ENCODE assay signal across 9 mouse cellular contexts in the genomic region with DNA sequence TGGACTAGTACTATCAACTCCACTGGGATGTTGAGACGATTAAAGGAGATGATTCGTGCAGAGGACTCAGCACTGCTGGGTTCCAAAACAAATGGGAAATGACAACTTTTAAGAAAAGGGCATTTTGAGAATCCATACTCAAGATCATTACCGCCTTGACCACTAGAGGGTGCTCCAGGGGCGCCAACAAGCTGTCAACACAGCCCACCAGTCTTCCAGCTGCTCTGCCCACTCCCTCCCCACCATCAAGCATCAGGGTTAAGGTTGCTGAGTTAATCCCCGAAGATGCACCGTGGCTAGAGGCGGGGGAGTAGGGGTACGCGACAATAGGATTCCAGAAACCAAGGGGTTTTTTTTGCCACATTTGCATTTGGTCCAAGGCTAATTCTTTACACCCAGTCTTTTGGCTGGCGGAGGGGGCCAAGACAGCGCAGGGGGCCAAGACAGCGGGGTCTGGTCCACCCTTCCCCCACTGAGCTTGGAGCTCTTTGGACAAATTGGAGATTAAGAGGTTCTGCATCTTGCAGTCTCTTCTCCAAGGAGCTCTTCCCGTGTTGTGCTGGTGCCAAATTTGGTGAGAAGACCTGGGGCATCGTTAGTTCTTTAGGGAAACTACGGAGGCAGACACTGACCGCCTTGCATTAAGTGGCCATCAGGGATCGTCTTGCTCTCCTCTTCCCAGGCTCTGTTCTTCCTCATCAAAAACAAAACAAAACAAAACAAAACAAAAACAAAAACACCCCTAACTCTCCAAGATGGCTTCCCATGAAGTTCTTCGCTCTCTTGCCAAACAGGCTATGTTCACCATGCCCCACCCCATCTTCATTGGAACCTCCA. TPM values are rescaled to one million over a fixed set of nuclear protein-coding genes. Genes with fewer than 3 reads are reported as not detected.
DNase-seq lines count a peak whose midpoint lies in the region; ATAC-seq and TF ChIP-seq lines count a peak whose summit lies in the region.
"Had no signal": no experiment of that assay in that cellular context is flagged by ENCODE, and none has a peak within 500 bp of the region (broad histone marks: within the 10 kb centered on the region; RNA-seq: fewer than 3 reads in every experiment).

No protein-coding gene starts in this region.

- H3K27ac ChIP-seq in ES-Bruce4 (ENCODE audit: insufficient read depth, low read length) = no peak overlapping the region
- H3K27ac ChIP-seq in brown adipose tissue, adult 24 weeks (replicated peaks; ENCODE audit: low read depth, low read length) = no peak overlapping the region
- H3K27ac ChIP-seq in lung, embryonic 15.5 days = peak overlapping the region; percentile 95
- H3K27ac ChIP-seq: macrophage had no signal

- no peak for TF ChIP-seq EP300 in ES-Bruce4 (IDR thresholded peaks at IDR 0.05; ENCODE audit: insufficient read depth, low read depth, low read length)

- no peaks in the 10 kb centered on the region for H3K4me1 ChIP-seq in ES-Bruce4 (ENCODE audit: control insufficient read depth, insufficient read depth, low read length)
- H3K4me1 ChIP-seq in brown adipose tissue, adult 24 weeks (ENCODE audit: control insufficient read depth, insufficient read depth, insufficient read length, low read length) = no peaks in the 10 kb centered on the region
- H3K4me1 ChIP-seq in lung, embryonic 15.5 days = peaks cover 64% of the 10 kb centered on the region

- ATAC-seq in lung, embryonic 15.5 days (ENCODE audit: borderline replicate concordance, extremely low read depth, low FRiP score, low TSS enrichment) = no peak

- H3K9ac ChIP-seq in ES-Bruce4 (ENCODE audit: low read depth, poor library complexity, severe bottlenecking) = 0 out of 2 replicates have a peak overlapping the region, but pooled peaks have one; percentile 84
- H3K9ac ChIP-seq in lung, embryonic 15.5 days = peak overlapping the region; percentile 89

- peak; percentile 44 for DNase-seq in fibroblast of lung, adult 2 months (ENCODE audit: low read depth)
- peak; percentile 85 to 90 for DNase-seq in heart, postnatal 10 days
- DNase-seq in kidney, postnatal 36 days = peak; percentile 74 to 90
- DNase-seq in retina, adult 2 months (ENCODE audit: low read depth, low spot score) = peak; percentile 49
- DNase-seq in thymus, postnatal 14 days = peak; percentile 86

- H3K9me3 ChIP-seq in ES-Bruce4 (replicated peaks; ENCODE audit: control insufficient read depth, insufficient read depth, low read length, poor library complexity, severe bottlenecking) = no peaks in the 10 kb centered on the region
- H3K9me3 ChIP-seq in lung, embryonic 15.5 days = no peaks in the 10 kb centered on the region

- 28% methylated on average over 18 of the region's 18 CpGs for WGBS in lung, embryonic 15.5 days

- H3K36me3 ChIP-seq in ES-Bruce4 (ENCODE audit: control insufficient read depth, insufficient read depth, low read length, poor library complexity, severe bottlenecking) = peaks cover 3% of the 10 kb centered on the region; the same call in 1 of the 2 replicates
- peaks cover 23% of the 10 kb centered on the region for H3K36me3 ChIP-seq in lung, embryonic 15.5 days

- peak overlapping the region; percentile 89 for H3K4me2 ChIP-seq in lung, embryonic 15.5 days

- intact Hi-C loops in heart, postnatal 10 days (cut with DNase I) = loop anchor here (1.0 to 5.0 kb wide), 3 partner anchors 51 to 250 kb away; no protein-coding TSS in a partner anchor

- no peak for TF ChIP-seq POLR2A in ES-Bruce4 (IDR thresholded peaks at IDR 0.05; ENCODE audit: insufficient read depth, low read length)

- peak; percentile 87 for TF ChIP-seq CTCF in ES-Bruce4 (IDR thresholded peaks at IDR 0.05; ENCODE audit: low read depth, low read length)

- no peaks in the 10 kb centered on the region for H3K27me3 ChIP-seq in ES-Bruce4 (ENCODE audit: control insufficient read depth, insufficient read depth, low read length, poor library complexity, severe bottlenecking)
- no peaks in the 10 kb centered on the region for H3K27me3 ChIP-seq in lung, embryonic 15.5 days

- H3K4me3 ChIP-seq in ES-Bruce4 (ENCODE audit: low read depth, low read length) = no peak overlapping the region; the same call in 1 of the 2 replicates
- peak overlapping the region; percentile 87; the same call in 1 of the 2 replicates for H3K4me3 ChIP-seq in brown adipose tissue, adult 24 weeks (ENCODE audit: insufficient read depth, low read depth, low read length)
- H3K4me3 ChIP-seq in lung, embryonic 15.5 days = peak overlapping the region; percentile 85

RNA-seq across cellular contexts. Expression of gene Npcd, which starts 1.8 kb away (rescaled TPM):
- polyA plus RNA-seq in ES-Bruce4 (2011; ENCODE audit: insufficient read depth, insufficient read length, low read depth, missing spikeins) = 1.2 TPM in 1 of 2 replicates, not detected in the other
- not detected in 2 replicates for polyA plus RNA-seq in brown adipose tissue, adult 24 weeks (2012; ENCODE audit: insufficient read depth, insufficient read length, missing spikeins)
- 1 to 10 TPM in 1 of 2 experiments, under 1 TPM in 1; 0.74 to 1.8 TPM for total RNA-seq in heart, postnatal 10 days (2021)
- polyA plus RNA-seq in lung, embryonic 15.5 days (2015; fragmentation: Nextera tagmentation; extraction: Ambion mirVana) = 0.55 TPM in 1 of 2 replicates, not detected in the other
- polyA plus RNA-seq: macrophage had no signal

RNA-seq across cellular contexts. Expression of gene Cbx6, which starts 2.2 kb away (rescaled TPM):
- polyA plus RNA-seq in ES-Bruce4 (2011; ENCODE audit: insufficient read depth, insufficient read length, low read depth, missing spikeins) = 25.7 and 28.7 TPM in 2 replicates
- polyA plus RNA-seq in brown adipose tissue, adult 24 weeks (2012; ENCODE audit: insufficient read depth, insufficient read length, missing spikeins) = 3.9 and 7.3 TPM in 2 replicates
- 10 to 100 TPM; 40.7 to 48.7 TPM for total RNA-seq in heart, postnatal 10 days (2021)
- 72.9 and 73.8 TPM in 2 replicates for polyA plus RNA-seq in lung, embryonic 15.5 days (2015; fragmentation: Nextera tagmentation; extraction: Ambion mirVana)

RNA-seq across cellular contexts. Expression of gene Nptxr, which starts 27.7 kb away (rescaled TPM):
- 8.0 and 9.7 TPM in 2 replicates for polyA plus RNA-seq in ES-Bruce4 (2011; ENCODE audit: insufficient read depth, insufficient read length, low read depth, missing spikeins)
- polyA plus RNA-seq in brown adipose tissue, adult 24 weeks (2012; ENCODE audit: insufficient read depth, insufficient read length, missing spikeins) = 0.71 and 0.83 TPM in 2 replicates
- total RNA-seq in heart, postnatal 10 days (2021) = 1 to 10 TPM; 3.8 to 4.1 TPM
- polyA plus RNA-seq in lung, embryonic 15.5 days (2015; fragmentation: Nextera tagmentation; extraction: Ambion mirVana) = 2.8 and 3.4 TPM in 2 replicates

RNA-seq across cellular contexts. Expression of gene Dnal4, which starts 54.6 kb away (rescaled TPM):
- 15.7 and 19.9 TPM in 2 replicates for polyA plus RNA-seq in ES-Bruce4 (2011; ENCODE audit: insufficient read depth, insufficient read length, low read depth, missing spikeins)
- 10.6 and 13.5 TPM in 2 replicates for polyA plus RNA-seq in brown adipose tissue, adult 24 weeks (2012; ENCODE audit: insufficient read depth, insufficient read length, missing spikeins)
- total RNA-seq in heart, postnatal 10 days (2021) = 10 to 100 TPM; 20.2 to 22.9 TPM
- 68.8 and 73.7 TPM in 2 replicates for polyA plus RNA-seq in lung, embryonic 15.5 days (2015; fragmentation: Nextera tagmentation; extraction: Ambion mirVana)

RNA-seq across cellular contexts. Expression of gene Apobec3, which starts 59.2 kb away (rescaled TPM):
- 98.9 and 114 TPM in 2 replicates for polyA plus RNA-seq in ES-Bruce4 (2011; ENCODE audit: insufficient read depth, insufficient read length, low read depth, missing spikeins)
- polyA plus RNA-seq in brown adipose tissue, adult 24 weeks (2012; ENCODE audit: insufficient read depth, insufficient read length, missing spikeins) = 5.3 and 7.4 TPM in 2 replicates
- total RNA-seq in heart, postnatal 10 days (2021) = 10 to 100 TPM; 11.2 to 11.7 TPM
- polyA plus RNA-seq in lung, embryonic 15.5 days (2015; fragmentation: Nextera tagmentation; extraction: Ambion mirVana) = 30.0 and 38.5 TPM in 2 replicates
